Mouse (Mus musculus) heart, adult 2 months (tissue): ENCODE measurements at regions not wholly inside any gene's neighbourhood (a gene's known extent, or its start where the extent isn't known, plus 50 kb on each side); places are given as distances from the start of the nearest gene placed in this dataset.

Source experiments
- CTCF ChIP-seq: fragments of 200-600 bp; IDR thresholded peaks from 2 replicates; pipeline ENCODE4 v1.8.1; 2022; ENCODE audit warnings: antibody characterized with exemption, mild to moderate bottlenecking, moderate library complexity
- POLR2A ChIP-seq: fragments of 200-500 bp; IDR thresholded peaks from 2 replicates; pipeline ENCODE4 v1.6.1; 2011; ENCODE audit warnings: mild to moderate bottlenecking, low read depth, low read length, control low read depth; ENCODE audit not compliant: insufficient read depth

DNA sequence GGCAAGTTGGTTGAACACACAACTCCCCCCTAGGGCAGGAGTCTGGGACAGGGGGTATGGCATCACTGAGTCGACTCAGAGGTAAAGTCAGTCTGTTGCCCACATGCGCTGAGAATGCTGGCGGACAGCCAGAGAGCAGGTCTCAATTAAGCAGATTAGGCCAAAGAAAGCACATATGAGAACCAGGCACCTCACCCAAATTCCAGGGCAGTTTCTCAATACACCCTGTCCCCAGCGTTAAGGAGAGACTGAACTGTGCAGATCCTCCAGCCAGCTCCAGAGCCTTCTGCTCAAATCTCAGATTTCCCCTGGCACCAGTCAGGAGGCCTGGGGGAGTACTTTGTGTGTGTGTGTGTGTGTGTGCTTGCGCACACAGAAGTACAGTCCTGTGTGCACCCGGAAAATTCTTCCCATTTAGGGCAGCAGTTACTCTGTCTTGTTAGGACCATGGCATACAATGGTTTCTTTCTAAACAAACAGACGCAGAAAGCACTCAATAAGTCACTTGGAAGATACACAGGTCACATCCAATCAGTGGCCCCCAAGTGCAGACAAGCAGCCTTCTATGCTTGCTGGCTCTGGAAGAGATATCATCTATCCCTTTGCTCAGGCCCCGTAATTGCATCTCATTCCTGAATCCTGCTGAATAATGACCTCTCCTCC, 65.4 kb upstream of the Gas1 start:
- TF ChIP-seq POLR2A (no peak), CTCF (no peak)
